Mouse (Mus musculus) liver, embryonic 14.5 days (tissue): Measurements from ENCODE around the gene Tdp2. TPM values are rescaled to one million over a fixed set of nuclear protein-coding genes. Genes with fewer than 3 reads are reported as not detected.

Source experiments
- ATAC-seq: fragments of 200-750 bp; cut with Nextera tagmentation; 2 replicates; pipeline ENCODE4 v1.8.0; 2017; ENCODE audit warnings: moderate number of reproducible peaks, mild to moderate bottlenecking, moderate library complexity; ENCODE audit not compliant: insufficient read depth
- DNase-seq, 3 experiments: peaks; one replicate each; pipeline ENCODE4 v3.0.0-alpha.2; 2012 to 2013; ENCODE audit warnings: low read depth in 3 of 3, low spot score in 3 of 3
- H3K27ac ChIP-seq: fragments of 300-500 bp; sonication (generic); 2 replicates; pipeline ENCODE4 v1.5.1; 2014; ENCODE audit warnings: moderate library complexity, mild to moderate bottlenecking, control low read depth, inconsistent platforms
- H3K27me3 ChIP-seq: fragments of 300-500 bp; sonication (generic); 2 replicates; pipeline ENCODE4 v1.6.1; 2014; ENCODE audit warnings: mild to moderate bottlenecking, low read length, moderate library complexity; ENCODE audit not compliant: control insufficient read depth, insufficient read depth
- H3K36me3 ChIP-seq: fragments of 300-500 bp; sonication (generic); replicated peaks from 2 replicates; pipeline ENCODE4 v1.6.1; 2014; ENCODE audit warnings: low read depth; ENCODE audit not compliant: control insufficient read depth, insufficient read depth
- H3K4me1 ChIP-seq, 2 experiments: fragments of 200-500 bp in 1 of 2; fragments of 300-500 bp in 1 of 2; sonication (generic) in 1 of 2; replicated peaks; 2 replicates each; pipeline ENCODE4 v1.6.1; 2012 to 2014; ENCODE audit warnings: antibody characterized with exemption in 1 of 2, inconsistent platforms in 1 of 2, low read length in 1 of 2; ENCODE audit not compliant: control insufficient read depth in 2 of 2, insufficient read depth in 2 of 2
- H3K4me2 ChIP-seq: fragments of 300-500 bp; sonication (generic); 2 replicates; pipeline ENCODE4 v1.6.1; 2014; ENCODE audit warnings: low read depth, mild to moderate bottlenecking, control low read depth, moderate library complexity
- H3K4me3 ChIP-seq, 2 experiments: fragments of 200-500 bp in 1 of 2; fragments of 300-500 bp in 1 of 2; sonication (generic) in 1 of 2; 2 replicates each; pipeline ENCODE4 v1.5.1; 2012 to 2014; ENCODE audit warnings: low read depth in 2 of 2, low read length in 2 of 2, mild to moderate bottlenecking in 2 of 2, control low read depth in 1 of 2, inconsistent platforms in 1 of 2, moderate library complexity in 1 of 2; ENCODE audit not compliant: insufficient read depth in 1 of 2
- H3K9ac ChIP-seq: fragments of 300-500 bp; sonication (generic); replicated peaks from 2 replicates; pipeline ENCODE4 v1.6.1; 2014; ENCODE audit warnings: mild to moderate bottlenecking, control low read depth, moderate library complexity
- H3K9me3 ChIP-seq: fragments of 300-500 bp; sonication (generic); 2 replicates; pipeline ENCODE4 v1.6.1; 2016; ENCODE audit warnings: low read length, mixed read lengths; ENCODE audit not compliant: control insufficient read depth
- CTCF ChIP-seq: IDR thresholded peaks from 2 replicates; pipeline ENCODE4 v1.5.1; 2016; ENCODE audit warnings: antibody characterized with exemption, low read depth, control low read depth
- EP300 ChIP-seq: IDR thresholded peaks from 2 replicates; pipeline ENCODE4 v1.6.1; 2016; ENCODE audit warnings: antibody characterized with exemption, low read depth
- WGBS: fragments of 180-500 bp; shearing (Covaris S2); extraction: QIAGEN DNeasy Blood & Tissue Kit; methylation state at CpG from one replicate; pipeline ENCODE4 v1.1.7; 2014; ENCODE audit not compliant: insufficient replicate concordance; 5-methylcytosine and 5-hydroxymethylcytosine counted together
- polyA plus RNA-seq, 2 experiments: library from polyadenylated mRNA; depleted of rRNA in 1 of 2; stranded (reverse) in 1 of 2; unstranded in 1 of 2; fragments of >200 nt; fragmentation: Nextera tagmentation in 1 of 2; extraction: Ambion mirVana in 1 of 2; gene quantifications; 2 replicates each; pipeline versions ENCODE4 v1.2.1 to v1.2.3; 2012 to 2014

Gene Tdp2
- polyA plus RNA-seq, 2 experiments = 21.8 to 25.0 TPM

DNA sequence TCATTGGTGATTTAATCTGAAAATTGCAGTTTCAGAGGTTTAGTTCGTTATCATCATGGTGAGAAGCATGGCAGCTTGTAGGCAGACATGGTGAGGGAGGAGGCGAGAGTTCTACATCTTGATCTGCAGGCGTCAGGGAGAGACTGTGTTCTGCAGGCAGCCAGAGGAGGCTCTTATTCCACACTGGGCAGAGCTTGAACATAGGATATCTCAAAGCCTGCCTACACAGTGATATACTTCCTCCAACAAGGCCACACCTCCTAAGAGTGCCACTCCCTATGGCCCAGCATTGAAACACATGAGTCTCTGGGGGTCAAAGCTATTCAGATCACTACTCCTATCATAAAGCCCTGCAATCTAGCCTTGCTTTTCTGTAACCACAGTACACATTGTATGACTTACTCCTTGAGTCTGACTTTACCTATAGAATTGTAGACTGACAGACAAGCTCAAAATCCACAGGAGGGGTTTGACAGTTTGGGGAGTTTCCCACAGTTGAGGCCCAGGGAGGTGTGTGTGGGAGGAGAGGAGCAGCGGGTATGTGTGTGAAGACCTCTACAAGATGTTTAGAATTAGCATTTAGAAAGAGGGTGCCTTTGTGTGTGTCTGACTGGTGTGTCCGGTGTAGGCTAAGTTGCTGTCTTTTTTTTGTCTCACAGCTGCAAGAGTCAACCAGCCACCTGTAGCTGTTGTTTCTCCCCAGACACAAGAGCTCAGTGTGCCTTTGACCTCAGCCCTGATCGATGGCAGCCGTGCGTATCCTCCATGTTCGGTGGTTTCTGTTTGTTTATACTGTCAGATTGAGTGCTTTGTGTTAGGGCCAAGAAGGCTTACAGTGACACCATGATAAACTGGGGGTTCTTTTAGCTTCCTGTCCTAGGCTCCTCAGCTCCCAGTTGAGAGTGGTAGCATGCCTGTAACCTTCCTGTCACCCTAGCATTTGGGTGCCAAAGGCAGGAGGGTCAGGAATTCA is 35.2 kb downstream of the Tdp2 start:
- TF ChIP-seq CTCF (no peak), EP300 (no peak)
- Histone ChIP-seq H3K27ac (no peak overlapping the region), H3K9ac (no peak overlapping the region), H3K4me2 (no peak overlapping the region), H3K4me1 (peaks cover 0 to 2% of the 10 kb centered on the region in 2 experiments; a peak in 2 of 4 replicates), H3K9me3 (no peaks in the 10 kb centered on the region), H3K4me3 (no peak overlapping the region), H3K36me3 (no peaks in the 10 kb centered on the region), H3K27me3 (no peaks in the 10 kb centered on the region)
- no peak for ATAC-seq
- 54% methylated on average over 9 of the region's 9 CpGs for WGBS
- DNase-seq = no peak

GRCm38 (mm10) chr13:24867789-24868188 is 36.3 kb downstream of the Tdp2 start:
- Histone ChIP-seq H3K36me3 (no peaks in the 10 kb centered on the region), H3K9me3 (no peaks in the 10 kb centered on the region), H3K27me3 (no peaks in the 10 kb centered on the region), H3K4me2 (no peak overlapping the region), H3K4me3 (no peak overlapping the region), H3K9ac (no peak overlapping the region), H3K4me1 (peaks cover 0 to 2% of the 10 kb centered on the region in 2 experiments; a peak in 2 of 4 replicates), H3K27ac (no peak overlapping the region)
- DNase-seq (no peak), ATAC-seq (no peak)
- no peak for TF ChIP-seq EP300
- no peak for TF ChIP-seq CTCF
- 77% methylated on average over 10 of the region's 10 CpGs for WGBS

DNA sequence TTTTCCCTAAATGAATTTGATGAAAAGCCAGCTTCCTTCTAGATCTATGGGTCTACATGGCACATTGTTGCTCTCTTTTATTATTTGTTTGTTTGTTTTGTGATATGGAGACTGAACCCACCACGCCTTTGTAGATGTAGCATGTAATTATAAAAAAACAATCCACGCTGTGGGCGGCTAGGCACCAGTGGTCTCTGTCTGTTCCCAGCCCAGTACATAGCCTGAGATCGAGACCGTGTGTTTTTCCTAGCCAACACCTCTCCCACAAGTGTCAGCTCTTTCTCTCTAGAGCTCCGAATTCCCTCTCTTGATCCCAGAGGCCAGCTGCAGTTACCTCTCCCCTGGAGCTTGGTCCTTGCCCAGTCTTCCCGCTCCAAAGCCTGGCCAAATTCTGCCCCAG is 36.8 kb downstream of the Tdp2 start:
- H3K27me3 ChIP-seq = no peaks in the 10 kb centered on the region
- H3K9me3 ChIP-seq = no peaks in the 10 kb centered on the region
- no peak overlapping the region for H3K4me2 ChIP-seq
- 68% methylated on average over 7 of the region's 7 CpGs for WGBS
- DNase-seq (no peak), ATAC-seq (no peak)
- H3K36me3 ChIP-seq = no peaks in the 10 kb centered on the region
- no peak overlapping the region for H3K9ac ChIP-seq
- no peak overlapping the region for H3K4me3 ChIP-seq
- H3K27ac ChIP-seq = no peak overlapping the region
- TF ChIP-seq EP300 (no peak), CTCF (no peak)
- H3K4me1 ChIP-seq = peaks cover 0 to 2% of the 10 kb centered on the region in 2 experiments; a peak in 2 of 4 replicates

DNA sequence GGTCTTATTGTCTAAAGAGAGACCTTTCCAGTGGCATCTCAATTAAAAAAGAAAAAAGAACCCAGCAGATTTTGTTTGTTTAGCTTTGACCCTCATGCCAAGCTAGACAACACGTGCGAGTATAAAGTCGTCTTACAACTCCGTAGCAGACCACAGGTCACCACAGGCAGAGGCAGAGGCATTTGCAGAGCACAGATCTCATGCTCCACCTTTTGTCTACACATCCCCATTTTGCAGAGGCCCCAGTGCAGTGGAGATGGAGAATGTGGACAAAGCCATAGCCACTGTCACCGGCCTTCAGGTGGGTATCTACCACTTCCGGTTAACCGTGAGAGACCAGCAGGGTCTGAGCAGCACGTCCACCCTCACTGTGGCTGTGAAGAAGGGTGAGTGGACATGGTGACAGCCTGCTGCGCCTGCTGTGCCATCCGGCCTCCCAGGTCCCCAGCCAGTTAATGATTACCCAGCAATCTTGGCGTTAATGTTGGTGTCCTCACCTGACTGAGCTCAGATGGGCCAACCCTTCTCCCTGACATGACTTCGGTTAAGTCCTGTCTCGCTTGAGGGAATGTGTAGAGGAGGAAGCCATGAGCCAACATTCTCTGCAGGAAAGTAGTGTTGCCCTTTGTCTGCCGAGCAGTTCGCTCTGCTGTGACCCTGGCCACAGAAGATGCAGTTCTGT is 48.0 kb downstream of the Tdp2 start:
- Histone ChIP-seq H3K4me1 (0 out of 4 replicates have a peak, but pooled peaks cover 0 to 4% of the 10 kb centered on the region in 2 experiments), H3K27me3 (no peaks in the 10 kb centered on the region), H3K9me3 (no peaks in the 10 kb centered on the region), H3K9ac (no peak overlapping the region), H3K4me3 (no peak overlapping the region), H3K27ac (no peak overlapping the region), H3K4me2 (no peak overlapping the region), H3K36me3 (no peaks in the 10 kb centered on the region)
- peak; percentile 48; the same call in 1 of the 2 replicates for ATAC-seq
- DNase-seq = peak in 2 of 3 experiments; percentile 9 to 12
- TF ChIP-seq EP300 (no peak), CTCF (no peak)
- 62% methylated on average over 15 of the region's 15 CpGs for WGBS

DNA sequence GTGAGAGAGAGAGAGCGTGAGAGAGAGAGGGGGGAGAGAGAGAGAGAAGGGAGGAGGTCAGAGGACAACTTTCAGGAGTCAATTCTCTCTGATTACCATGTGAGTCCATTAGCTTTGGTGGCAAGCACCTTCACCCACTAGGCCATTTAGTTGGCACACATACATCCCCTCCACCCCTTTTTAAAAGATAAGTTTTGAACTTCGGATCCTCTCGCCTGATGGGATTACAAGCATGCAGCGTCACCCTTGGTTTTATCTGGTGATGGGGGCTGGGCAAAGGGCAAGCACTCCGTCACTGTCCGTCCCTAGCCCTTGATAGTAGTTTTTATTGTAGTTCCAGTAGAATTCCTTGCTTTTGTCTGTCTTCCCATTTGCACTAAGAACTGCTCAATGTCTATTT is 48.7 kb downstream of the Tdp2 start:
- ATAC-seq = no peak
- no peaks in the 10 kb centered on the region for H3K36me3 ChIP-seq
- WGBS = 55% methylated on average over 6 of the region's 6 CpGs
- no peak for DNase-seq
- no peak overlapping the region for H3K27ac ChIP-seq
- TF ChIP-seq CTCF (no peak), EP300 (no peak)
- no peaks in the 10 kb centered on the region for H3K27me3 ChIP-seq
- no peak overlapping the region for H3K4me3 ChIP-seq
- H3K4me1 ChIP-seq = 0 out of 4 replicates have a peak, but pooled peaks cover 0 to 4% of the 10 kb centered on the region in 2 experiments
- no peaks in the 10 kb centered on the region for H3K9me3 ChIP-seq
- no peak overlapping the region for H3K9ac ChIP-seq
- H3K4me2 ChIP-seq = no peak overlapping the region
